Mouse (Mus musculus) liver, adult 2 months (tissue): ENCODE data around the gene Rinl.

Experiments used
- CTCF ChIP-seq: fragments of 200-500 bp; IDR thresholded peaks from 2 replicates; pipeline ENCODE4 v1.5.1; 2011; ENCODE audit warnings: low read depth, low read length, control low read depth
- POLR2A ChIP-seq: fragments of 200-500 bp; IDR thresholded peaks from 2 replicates; pipeline ENCODE4 v1.6.1; 2011; ENCODE audit warnings: low read length, control low read depth; ENCODE audit not compliant: insufficient read depth; ENCODE audit errors: extremely low read depth

GRCm38 (mm10) chr7:28795832-28796231 is 7.1 kb downstream of the Rinl start:
- no peak for TF ChIP-seq CTCF
- no peak for TF ChIP-seq POLR2A
